Mouse (Mus musculus) spleen, adult 2 months (tissue): Measurements from ENCODE around the gene Fxyd7.

Source experiments
- CTCF ChIP-seq: fragments of 200-500 bp; IDR thresholded peaks from 2 replicates; pipeline ENCODE4 v1.5.1; 2011; ENCODE audit warnings: mild to moderate bottlenecking, inconsistent platforms; ENCODE audit not compliant: insufficient read depth, insufficient read length, insufficient replicate concordance; ENCODE audit errors: extremely low read depth
- POLR2A ChIP-seq: fragments of 200-500 bp; IDR thresholded peaks from 2 replicates; pipeline ENCODE4 v1.6.1; 2011; ENCODE audit warnings: low read depth, low read length, inconsistent platforms

- TF ChIP-seq CTCF (no peak), POLR2A (no peak)
Observed at GRCm38 (mm10) chr7:31084140-31084539, 32.9 kb upstream of the Fxyd7 start.
